Mouse (Mus musculus) lung, postnatal 0 days (tissue): Measurements from ENCODE around the gene Dkk3.

Experiments
- CTCF ChIP-seq: IDR thresholded peaks from 2 replicates; pipeline ENCODE4 v1.5.1; 2016; ENCODE audit warnings: antibody characterized with exemption, mild to moderate bottlenecking
- EP300 ChIP-seq: IDR thresholded peaks from 2 replicates; pipeline ENCODE4 v1.6.1; 2016; ENCODE audit warnings: antibody characterized with exemption, mild to moderate bottlenecking, control low read depth

- no peak for TF ChIP-seq CTCF
- TF ChIP-seq EP300 = no peak
These were observed 11.3 kb upstream of the Dkk3 start for GRCm38 (mm10) chr7:112169955-112170692.
